In genomic region chr3:96499481-96500288, GRCm38 (mm10) we compare ENCODE assay signal across 9 mouse cellular contexts. TPM values are rescaled to one million over a fixed set of nuclear protein-coding genes. Genes with fewer than 3 reads are reported as not detected.
DNase-seq lines count a peak whose midpoint lies in the region; ATAC-seq lines count a peak whose summit lies in the region.
"Had no signal": no experiment of that assay in that cellular context is flagged by ENCODE, and none has a peak within 500 bp of the region (broad histone marks: within the 10 kb centered on the region; RNA-seq: fewer than 3 reads in every experiment).

No protein-coding gene starts in this region.

- peak overlapping the region; percentile 61 for H3K4me2 ChIP-seq in heart, embryonic 14.5 days (ENCODE audit: low read length)
- H3K4me2 ChIP-seq in liver, embryonic 12.5 days: peak overlapping the region; percentile 96
- H3K4me2 ChIP-seq in stomach, embryonic 14.5 days (replicated peaks; ENCODE audit: low read depth, low read length): peak overlapping the region; percentile 42

- H3K4me1 ChIP-seq in heart, embryonic 14.5 days (ENCODE audit: control insufficient read depth in 2 of 2, insufficient read depth in 2 of 2, low read length in 2 of 2): 0 out of 4 replicates have a peak, but pooled peaks cover 0 to 2% of the 10 kb centered on the region in 2 experiments
- H3K4me1 ChIP-seq in liver, embryonic 12.5 days: peaks cover 34% of the 10 kb centered on the region
- H3K4me1 ChIP-seq in stomach, embryonic 14.5 days (ENCODE audit: control insufficient read depth, insufficient read depth, low read length): no peaks in the 10 kb centered on the region; the same call in 1 of the 2 replicates

- peak overlapping the region; percentile 62 to 84 for H3K4me3 ChIP-seq in heart, embryonic 14.5 days (ENCODE audit: control insufficient read depth in 1 of 2, insufficient read depth in 1 of 2, low read depth in 1 of 2, low read length in 2 of 2)
- peak overlapping the region; percentile 75 for H3K4me3 ChIP-seq in liver, embryonic 12.5 days
- peak overlapping the region; percentile 68 for H3K4me3 ChIP-seq in stomach, embryonic 14.5 days (ENCODE audit: low read depth, low read length)

- WGBS in heart, embryonic 14.5 days: under 1% methylated on average over 36 of the region's 36 CpGs
- WGBS in liver, embryonic 12.5 days (ENCODE audit: insufficient replicate concordance): under 1% methylated on average over 36 of the region's 36 CpGs
- under 1% methylated on average over 36 of the region's 36 CpGs for WGBS in stomach, embryonic 14.5 days

- ATAC-seq in CD4-positive, CD25-positive, alpha-beta regulatory T cell, adult 4 months: peak; percentile 23
- ATAC-seq in heart, embryonic 14.5 days (ENCODE audit: insufficient number of reproducible peaks, insufficient read depth, low FRiP score, low read depth): peak; percentile 22; the same call in 1 of the 2 replicates
- peak; percentile 51 for ATAC-seq in liver, embryonic 12.5 days
- peak; percentile 43; the same call in 1 of the 2 replicates for ATAC-seq in stomach, embryonic 14.5 days (ENCODE audit: insufficient number of reproducible peaks, insufficient read depth, low FRiP score, low read depth)

- peak overlapping the region; percentile 95 to 96 for H3K27ac ChIP-seq in heart, embryonic 14.5 days (replicated peaks in 1 of 2; ENCODE audit: control insufficient read depth in 1 of 2, insufficient read depth in 1 of 2, low read depth in 2 of 2, low read length in 2 of 2)
- H3K27ac ChIP-seq in liver, embryonic 12.5 days: peak overlapping the region; percentile 90
- peak overlapping the region; percentile 89 for H3K27ac ChIP-seq in stomach, embryonic 14.5 days (ENCODE audit: low read length)

- no peaks in the 10 kb centered on the region for H3K27me3 ChIP-seq in heart, embryonic 14.5 days (ENCODE audit: control insufficient read depth, insufficient read depth, low read length)
- H3K27me3 ChIP-seq in liver, embryonic 12.5 days (replicated peaks): no peaks in the 10 kb centered on the region
- no peaks in the 10 kb centered on the region for H3K27me3 ChIP-seq in stomach, embryonic 14.5 days (ENCODE audit: control insufficient read depth, insufficient read depth, low read length)

- H3K36me3 ChIP-seq in heart, embryonic 14.5 days (ENCODE audit: control insufficient read depth, insufficient read depth, low read length): no peaks in the 10 kb centered on the region
- H3K36me3 ChIP-seq in liver, embryonic 12.5 days: no peaks in the 10 kb centered on the region
- no peaks in the 10 kb centered on the region for H3K36me3 ChIP-seq in stomach, embryonic 14.5 days (ENCODE audit: control insufficient read depth, insufficient read depth, low read length)

- peak overlapping the region; percentile 87 for H3K9ac ChIP-seq in heart, embryonic 14.5 days (ENCODE audit: low read length)
- H3K9ac ChIP-seq in liver, embryonic 12.5 days: peak overlapping the region; percentile 79
- H3K9ac ChIP-seq in stomach, embryonic 14.5 days (replicated peaks; ENCODE audit: low read depth, low read length): peak overlapping the region; percentile 67

- peak; percentile 67 for DNase-seq in brain, embryonic 18.5 days (ENCODE audit: low read depth, low spot score)
- peak; percentile 69 for DNase-seq in fibroblast of lung, adult 2 months (ENCODE audit: low read depth)
- DNase-seq in kidney, postnatal 10 days: peak; percentile 83
- peak; percentile 93 for DNase-seq in naive thymus-derived CD4-positive, alpha-beta T cell, adult 2 months (ENCODE audit: low read depth)

- no peaks in the 10 kb centered on the region for H3K9me3 ChIP-seq in heart, embryonic 14.5 days (ENCODE audit: control insufficient read depth, low read length)
- H3K9me3 ChIP-seq in liver, embryonic 12.5 days (replicated peaks): no peaks in the 10 kb centered on the region
- no peaks in the 10 kb centered on the region for H3K9me3 ChIP-seq in stomach, embryonic 14.5 days (ENCODE audit: control insufficient read depth, low read depth, low read length)

RNA-seq across cellular contexts. Expression of gene Hfe2, which starts 25.3 kb away (rescaled TPM):
- under 1 TPM in 1 of 2 experiments, not detected in 1; 0.22 TPM for polyA plus RNA-seq in CD4-positive, CD25-positive, alpha-beta regulatory T cell, adult 4 months (2017; shearing (Covaris generic))
- 10.8 and 11.7 TPM in 2 replicates for polyA plus RNA-seq in heart, embryonic 14.5 days (2014; fragmentation: Nextera tagmentation; extraction: Ambion mirVana)
- 0.68 and 0.98 TPM in 2 replicates for polyA plus RNA-seq in liver, embryonic 12.5 days (2016; fragmentation: Nextera tagmentation; extraction: Ambion mirVana)
- polyA plus RNA-seq in stomach, embryonic 14.5 days (2014; fragmentation: Nextera tagmentation; extraction: Ambion mirVana): 0.20 TPM in 1 of 2 replicates, not detected in the other

RNA-seq across cellular contexts. Expression of gene BC107364, which starts 47.6 kb away (rescaled TPM):
- not detected for polyA plus RNA-seq in CD4-positive, CD25-positive, alpha-beta regulatory T cell, adult 4 months (2017; shearing (Covaris generic))
- 0.66 and 1.0 TPM in 2 replicates for polyA plus RNA-seq in heart, embryonic 14.5 days (2014; fragmentation: Nextera tagmentation; extraction: Ambion mirVana)
- polyA plus RNA-seq in liver, embryonic 12.5 days (2016; fragmentation: Nextera tagmentation; extraction: Ambion mirVana): not detected in 2 replicates
- not detected in 2 replicates for polyA plus RNA-seq in stomach, embryonic 14.5 days (2014; fragmentation: Nextera tagmentation; extraction: Ambion mirVana)
- polyA plus RNA-seq: gonadal fat pad, adult 2 months had no signal

RNA-seq across cellular contexts. Expression of gene Txnip, which starts 58.1 kb away (rescaled TPM):
- 100 to 1,000 TPM; 376 to 396 TPM for polyA plus RNA-seq in CD4-positive, CD25-positive, alpha-beta regulatory T cell, adult 4 months (2017; shearing (Covaris generic))
- 257 and 262 TPM in 2 replicates for polyA plus RNA-seq in heart, embryonic 14.5 days (2014; fragmentation: Nextera tagmentation; extraction: Ambion mirVana)
- polyA plus RNA-seq in liver, embryonic 12.5 days (2016; fragmentation: Nextera tagmentation; extraction: Ambion mirVana): 28.6 and 29.9 TPM in 2 replicates
- polyA plus RNA-seq in stomach, embryonic 14.5 days (2014; fragmentation: Nextera tagmentation; extraction: Ambion mirVana): 155 and 168 TPM in 2 replicates

Comparison
In these comparisons a context has a peak if more than half of its experiments do, and no peak if none do; other contexts are left out.
1. Peak in every context shown above with its lines: DNase-seq, ATAC-seq, H3K4me3 ChIP-seq and H3K27ac ChIP-seq.
2. H3K4me2 ChIP-seq: peak in every context shown above with its lines; median percentile 96 in liver, embryonic 12.5 days; 61 in heart, embryonic 14.5 days; 42 in stomach, embryonic 14.5 days.